Mouse (Mus musculus): ENCODE measurements around the gene Map1b. TPM values are rescaled to one million over a fixed set of nuclear protein-coding genes. Genes with fewer than 3 reads are reported as not detected.

Map1b gene
- total and polyA plus RNA-seq, 2 experiments from 2014 or later, result 781 to 2,082 TPM

- no peak for ATAC-seq
- H3K27me3 ChIP-seq (ENCODE audit: insufficient read depth, low read length), result no peaks in the 10 kb centered on the region
- no peak overlapping the region for H3K4me3 ChIP-seq (ENCODE audit: low read depth, low read length)
- no peaks in the 10 kb centered on the region for H3K36me3 ChIP-seq (ENCODE audit: insufficient read depth)
- no peak for DNase-seq
- WGBS, result 73% methylated on average over 6 of the region's 6 CpGs
- H3K9ac ChIP-seq, result no peak overlapping the region
- H3K4me1 ChIP-seq (ENCODE audit: insufficient read depth), result 0 out of 2 replicates have a peak, but pooled peaks cover 7% of the 10 kb centered on the region
- no peaks in the 10 kb centered on the region for H3K9me3 ChIP-seq (ENCODE audit: low read length)
- no peak overlapping the region for H3K4me2 ChIP-seq (ENCODE audit: low read depth)
- H3K27ac ChIP-seq (ENCODE audit: low read depth, low read length), result no peak overlapping the region
- no peak for TF ChIP-seq CTCF (IDR thresholded peaks at IDR 0.05; ENCODE audit: low read depth)
These were observed 49.5 kb downstream of the Map1b start for GRCm38 (mm10) chr13:99466811-99467315.

- DNase-seq, result no peak
- H3K9me3 ChIP-seq (ENCODE audit: low read length), result no peaks in the 10 kb centered on the region
These were observed 50.3 kb downstream of the Map1b start for GRCm38 (mm10) chr13:99466064-99466463.

GRCm38 (mm10) chr13:99464551-99464950 lies 51.8 kb downstream of the Map1b start:
- Histone ChIP-seq H3K4me3 (ENCODE audit: low read depth, low read length) (no peak overlapping the region), H3K9me3 (ENCODE audit: low read length) (no peaks in the 10 kb centered on the region), H3K9ac (no peak overlapping the region), H3K27ac (ENCODE audit: low read depth, low read length) (no peak overlapping the region), H3K27me3 (ENCODE audit: insufficient read depth, low read length) (no peaks in the 10 kb centered on the region), H3K4me1 (ENCODE audit: insufficient read depth) (no peaks in the 10 kb centered on the region), H3K4me2 (ENCODE audit: low read depth) (no peak overlapping the region), H3K36me3 (ENCODE audit: insufficient read depth) (peaks cover 5% of the 10 kb centered on the region; the same call in 1 of the 2 replicates)
- ATAC-seq (no peak), DNase-seq (no peak)
- 65% methylated on average over 4 of the region's 4 CpGs for WGBS
- no peak for TF ChIP-seq CTCF (IDR thresholded peaks at IDR 0.05; ENCODE audit: low read depth)

More at GRCm38 (mm10) chr13:99466064-99466463, 50.3 kb downstream of the Map1b start:
- 59% methylated on average over 2 of the region's 2 CpGs for WGBS
- Histone ChIP-seq H3K27me3 (ENCODE audit: insufficient read depth, low read length) (no peaks in the 10 kb centered on the region), H3K36me3 (ENCODE audit: insufficient read depth) (no peaks in the 10 kb centered on the region), H3K27ac (ENCODE audit: low read depth, low read length) (no peak overlapping the region), H3K4me2 (ENCODE audit: low read depth) (no peak overlapping the region), H3K4me3 (ENCODE audit: low read depth, low read length) (no peak overlapping the region), H3K9ac (no peak overlapping the region), H3K4me1 (ENCODE audit: insufficient read depth) (0 out of 2 replicates have a peak, but pooled peaks cover 7% of the 10 kb centered on the region)
- no peak for TF ChIP-seq CTCF (IDR thresholded peaks at IDR 0.05; ENCODE audit: low read depth)
- no peak for ATAC-seq

- Histone ChIP-seq H3K4me3 (ENCODE audit: low read depth, low read length) (no peak overlapping the region), H3K9ac (no peak overlapping the region), H3K36me3 (ENCODE audit: insufficient read depth) (peaks cover 5% of the 10 kb centered on the region; the same call in 1 of the 2 replicates), H3K9me3 (ENCODE audit: low read length) (no peaks in the 10 kb centered on the region), H3K4me2 (ENCODE audit: low read depth) (no peak overlapping the region), H3K27ac (ENCODE audit: low read depth, low read length) (no peak overlapping the region), H3K4me1 (ENCODE audit: insufficient read depth) (0 out of 2 replicates have a peak, but pooled peaks cover 4% of the 10 kb centered on the region), H3K27me3 (ENCODE audit: insufficient read depth, low read length) (no peaks in the 10 kb centered on the region)
- ATAC-seq, result no peak
- no peak for TF ChIP-seq CTCF (IDR thresholded peaks at IDR 0.05; ENCODE audit: low read depth)
- no peak for DNase-seq
- 90% methylated on average over 4 of the region's 4 CpGs for WGBS
These were observed 54.5 kb downstream of the Map1b start for GRCm38 (mm10) chr13:99461886-99462285.

- H3K27me3 ChIP-seq (ENCODE audit: insufficient read depth, low read length), result no peaks in the 10 kb centered on the region
- no peak for TF ChIP-seq CTCF (IDR thresholded peaks at IDR 0.05; ENCODE audit: low read depth)
- no peak for ATAC-seq
- no peak overlapping the region for H3K4me3 ChIP-seq (ENCODE audit: low read depth, low read length)
- H3K27ac ChIP-seq (ENCODE audit: low read depth, low read length), result 0 out of 2 replicates have a peak overlapping the region, but pooled peaks have one; percentile 66
- H3K4me2 ChIP-seq (ENCODE audit: low read depth), result no peak overlapping the region
- H3K4me1 ChIP-seq (ENCODE audit: insufficient read depth), result peaks cover 10% of the 10 kb centered on the region; the same call in 1 of the 2 replicates
- DNase-seq, result no peak
- no peaks in the 10 kb centered on the region for H3K9me3 ChIP-seq (ENCODE audit: low read length)
- 61% methylated on average over 4 of the region's 4 CpGs for whole genome bisulfite sequencing
- H3K36me3 ChIP-seq (ENCODE audit: insufficient read depth), result peaks cover 5% of the 10 kb centered on the region; the same call in 1 of the 2 replicates
- H3K9ac ChIP-seq, result no peak overlapping the region
These were observed 56.7 kb downstream of the Map1b start for GRCm38 (mm10) chr13:99459612-99460011.

- WGBS, result 17% methylated on average over 12 of the region's 12 CpGs
These were observed 57.5 kb downstream of the Map1b start for GRCm38 (mm10) chr13:99458658-99459386.

DNA sequence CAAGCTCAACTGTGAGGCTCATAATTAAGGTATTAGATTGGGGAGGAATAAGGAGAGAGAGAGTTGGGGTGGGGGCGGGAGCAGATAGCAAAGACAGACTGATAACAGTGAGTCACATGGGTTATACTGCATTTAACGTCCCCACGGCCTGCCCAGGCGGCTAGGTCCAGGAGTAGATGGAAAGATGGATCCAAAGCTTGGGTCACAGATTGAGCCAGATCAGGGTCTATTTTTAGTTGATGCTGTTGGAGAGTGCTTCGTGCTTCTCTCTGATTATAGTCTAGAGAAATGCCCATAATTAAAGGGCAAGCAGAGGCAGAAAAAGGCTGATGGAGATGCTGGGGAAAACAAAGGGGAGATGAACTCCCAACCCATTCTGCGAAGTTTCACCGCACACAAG lies 61.4 kb downstream of the Map1b start:
- Histone ChIP-seq H3K36me3 (ENCODE audit: insufficient read depth) (no peaks in the 10 kb centered on the region), H3K4me3 (ENCODE audit: low read depth, low read length) (no peak overlapping the region), H3K27ac (ENCODE audit: low read depth, low read length) (no peak overlapping the region), H3K27me3 (ENCODE audit: insufficient read depth, low read length) (no peaks in the 10 kb centered on the region), H3K9me3 (ENCODE audit: low read length) (no peaks in the 10 kb centered on the region), H3K9ac (no peak overlapping the region), H3K4me2 (ENCODE audit: low read depth) (no peak overlapping the region), H3K4me1 (ENCODE audit: insufficient read depth) (peaks cover 10% of the 10 kb centered on the region; the same call in 1 of the 2 replicates)
- TF ChIP-seq CTCF (IDR thresholded peaks at IDR 0.05; ENCODE audit: low read depth), result no peak
- 73% methylated on average over 7 of the region's 7 CpGs for WGBS
- DNase-seq (no peak), ATAC-seq (no peak)

More at GRCm38 (mm10) chr13:99458658-99459386, 57.5 kb downstream of the Map1b start:
- peaks cover 10% of the 10 kb centered on the region; the same call in 1 of the 2 replicates for H3K4me1 ChIP-seq (ENCODE audit: insufficient read depth)
- H3K27ac ChIP-seq (ENCODE audit: low read depth, low read length), result peak overlapping the region; percentile 66
- TF ChIP-seq CTCF (IDR thresholded peaks at IDR 0.05; ENCODE audit: low read depth), result no peak
- H3K4me3 ChIP-seq (ENCODE audit: low read depth, low read length), result no peak overlapping the region
- H3K27me3 ChIP-seq (ENCODE audit: insufficient read depth, low read length), result no peaks in the 10 kb centered on the region
- no peaks in the 10 kb centered on the region for H3K9me3 ChIP-seq (ENCODE audit: low read length)
- H3K4me2 ChIP-seq (ENCODE audit: low read depth), result no peak overlapping the region
- DNase-seq, result peak; percentile 76
- ATAC-seq, result peak; percentile 92
- H3K9ac ChIP-seq, result no peak overlapping the region
- peaks cover 5% of the 10 kb centered on the region; the same call in 1 of the 2 replicates for H3K36me3 ChIP-seq (ENCODE audit: insufficient read depth)

Measured in forebrain, postnatal 0 days (tissue).